Mouse (Mus musculus): ENCODE data around the gene Kcns3.

Kcns3 gene

DNA sequence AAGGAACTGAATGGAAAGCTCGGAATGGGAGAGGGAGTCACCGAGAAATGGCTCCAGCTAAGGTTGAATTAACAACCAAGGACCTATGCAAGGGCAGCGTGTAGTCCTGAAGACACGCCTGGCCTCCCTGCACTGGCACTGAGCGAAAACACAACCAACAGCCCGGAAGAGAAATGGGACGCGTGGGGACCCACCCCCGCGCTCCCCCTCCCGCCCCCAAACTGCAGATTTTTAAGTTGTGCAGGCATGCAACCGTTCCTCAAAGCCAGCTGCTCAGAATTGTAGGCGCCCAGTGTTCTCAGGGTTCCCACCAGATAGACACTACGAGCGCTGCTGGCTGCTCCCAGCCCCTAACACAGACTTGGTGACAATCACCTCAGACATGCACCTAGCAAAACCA, at the start of gene Kcns3:
Kcns3 (minus strand) TSS at position 42 of the 400 bp plus-strand sequence.
- DNase-seq (ENCODE audit: low read depth), result no peak

DNA sequence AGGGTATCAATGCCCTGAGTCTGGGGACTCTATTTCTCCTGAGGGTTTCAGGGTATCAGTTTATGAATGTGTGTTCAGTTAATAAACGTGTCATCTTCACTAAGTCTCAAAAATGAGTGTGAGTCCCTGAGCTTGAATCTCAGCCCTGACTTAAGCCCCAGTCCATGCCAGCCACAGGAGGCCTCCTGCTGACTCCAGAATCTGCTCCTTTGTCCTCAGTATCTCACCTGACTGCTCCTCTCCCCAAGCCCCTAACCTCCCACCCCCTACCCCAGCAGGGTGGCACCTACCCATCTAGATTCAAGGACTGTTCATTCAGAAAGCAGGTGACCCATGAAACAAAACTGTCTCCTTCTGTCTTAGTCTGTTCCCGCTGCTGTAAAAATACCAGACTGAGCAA, 47.7 kb upstream of the Kcns3 start:
- no peak for DNase-seq (ENCODE audit: low read depth)

DNA sequence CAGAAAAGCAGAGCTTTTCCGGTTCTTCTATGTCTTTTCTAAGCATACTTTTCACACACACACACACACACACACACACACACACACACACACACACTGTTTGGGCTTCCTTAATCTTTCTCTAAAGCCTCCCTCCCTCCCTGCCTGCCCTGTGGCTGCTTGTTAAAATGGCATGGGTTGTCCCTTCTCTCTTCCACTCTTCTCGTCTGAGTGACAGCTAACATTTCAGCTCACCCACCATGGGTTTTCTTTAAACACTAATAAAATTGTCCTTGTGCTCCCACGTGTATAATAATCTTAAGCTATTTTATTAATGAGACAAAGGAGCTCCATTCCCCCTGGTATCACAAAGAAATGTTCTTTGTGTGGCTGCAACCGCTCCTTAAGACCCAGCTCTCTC, 47.2 kb upstream of the Kcns3 start:
- no peak for DNase-seq (ENCODE audit: low read depth)

DNA sequence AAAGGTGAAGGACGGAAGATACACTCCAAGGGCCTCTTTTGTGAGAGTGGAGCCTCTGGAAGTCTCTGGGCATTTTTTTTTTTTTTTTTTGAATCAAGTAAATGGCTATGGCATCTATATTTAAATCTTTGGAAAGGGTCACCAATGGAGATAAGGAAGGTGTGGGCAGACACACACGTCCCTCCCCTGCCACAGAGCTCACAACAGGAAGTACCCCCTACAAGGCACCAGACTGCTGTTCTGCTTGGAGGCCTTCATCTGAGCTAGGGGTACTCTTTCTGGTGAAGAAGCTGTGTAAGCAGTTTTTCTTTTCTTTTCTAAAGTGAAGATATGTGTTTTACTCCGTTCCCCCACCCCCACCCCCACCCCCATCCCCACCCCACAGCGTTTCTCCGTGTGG, 46.0 kb upstream of the Kcns3 start:
- DNase-seq (ENCODE audit: low read depth), result no peak

DNA sequence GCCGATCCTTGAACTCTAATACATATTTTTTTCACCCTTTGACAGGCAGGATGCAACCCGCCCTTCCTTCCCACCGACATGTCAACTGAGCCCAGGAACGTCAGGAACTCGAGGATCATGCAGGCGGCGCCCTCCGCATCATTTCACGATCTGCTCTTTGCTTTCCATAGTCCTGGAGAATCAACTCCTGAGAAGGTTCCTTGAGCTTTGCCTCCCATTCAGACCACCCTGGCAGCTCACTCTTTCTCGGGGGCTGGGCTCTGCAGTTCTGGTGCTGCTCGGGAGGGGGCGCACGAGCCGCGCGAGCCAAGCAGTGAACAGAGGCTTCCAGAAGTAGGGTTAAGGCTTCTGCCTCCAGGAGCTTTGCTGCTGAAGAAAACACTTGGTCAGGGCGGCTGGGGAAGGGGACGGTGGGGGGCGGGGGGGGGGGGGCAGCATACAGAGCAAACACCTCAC, 45.3 kb upstream of the Kcns3 start:
- DNase-seq (ENCODE audit: low read depth), result peak; percentile 74

DNA sequence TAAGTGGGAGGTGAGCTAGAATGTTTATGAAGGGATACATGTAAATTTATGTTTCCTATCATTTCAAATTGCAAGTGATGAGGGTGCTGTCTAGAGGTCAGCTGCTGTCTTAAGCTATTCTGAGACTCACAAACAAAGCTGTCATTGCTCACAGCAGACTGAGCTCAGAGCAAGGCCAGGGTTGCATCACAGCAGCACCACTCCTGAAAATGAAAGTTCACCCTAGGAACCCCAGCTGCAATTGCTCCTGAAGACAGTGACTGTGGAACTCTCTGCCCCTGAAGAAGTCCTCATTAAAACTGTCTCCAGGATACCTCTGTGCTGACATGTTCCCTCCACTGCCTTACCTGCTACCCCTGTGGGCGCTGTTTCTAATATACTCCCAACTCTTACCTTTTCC, 44.2 kb upstream of the Kcns3 start:
- DNase-seq (ENCODE audit: low read depth), result peak; percentile 5

DNA sequence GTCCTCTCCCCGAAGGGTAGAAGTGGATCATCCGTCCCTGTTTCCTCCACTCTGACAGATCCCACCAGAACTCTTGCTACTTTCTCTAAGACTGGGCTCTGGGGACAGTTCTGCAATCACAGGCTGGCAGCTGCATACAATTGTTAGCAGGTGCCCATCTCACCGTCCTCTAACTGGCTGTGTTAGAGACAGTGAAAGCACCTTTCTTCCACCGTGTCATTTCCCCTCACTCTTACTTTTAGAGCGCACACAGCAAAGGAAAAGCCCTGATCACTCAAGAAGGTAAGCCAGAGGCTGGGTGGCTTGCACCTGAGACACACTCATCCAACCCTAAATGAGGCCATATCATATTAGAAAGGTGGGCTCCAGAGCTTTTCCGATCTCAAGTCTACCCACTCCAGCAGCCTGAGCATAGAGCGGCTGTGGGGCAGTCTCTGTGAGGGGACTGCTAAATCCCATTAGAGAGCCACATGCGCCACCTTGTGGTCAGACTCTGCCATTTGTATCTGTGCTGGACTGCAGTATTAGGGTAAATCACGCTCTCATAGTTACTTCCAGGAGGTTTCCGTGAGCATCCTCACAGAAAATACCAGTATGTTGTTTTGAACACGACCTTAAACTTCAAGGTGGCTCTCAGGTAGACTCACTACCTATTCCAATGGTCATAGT, 27.8 kb upstream of the Kcns3 start:
- peak; percentile 94 for DNase-seq (ENCODE audit: low read depth)

DNA sequence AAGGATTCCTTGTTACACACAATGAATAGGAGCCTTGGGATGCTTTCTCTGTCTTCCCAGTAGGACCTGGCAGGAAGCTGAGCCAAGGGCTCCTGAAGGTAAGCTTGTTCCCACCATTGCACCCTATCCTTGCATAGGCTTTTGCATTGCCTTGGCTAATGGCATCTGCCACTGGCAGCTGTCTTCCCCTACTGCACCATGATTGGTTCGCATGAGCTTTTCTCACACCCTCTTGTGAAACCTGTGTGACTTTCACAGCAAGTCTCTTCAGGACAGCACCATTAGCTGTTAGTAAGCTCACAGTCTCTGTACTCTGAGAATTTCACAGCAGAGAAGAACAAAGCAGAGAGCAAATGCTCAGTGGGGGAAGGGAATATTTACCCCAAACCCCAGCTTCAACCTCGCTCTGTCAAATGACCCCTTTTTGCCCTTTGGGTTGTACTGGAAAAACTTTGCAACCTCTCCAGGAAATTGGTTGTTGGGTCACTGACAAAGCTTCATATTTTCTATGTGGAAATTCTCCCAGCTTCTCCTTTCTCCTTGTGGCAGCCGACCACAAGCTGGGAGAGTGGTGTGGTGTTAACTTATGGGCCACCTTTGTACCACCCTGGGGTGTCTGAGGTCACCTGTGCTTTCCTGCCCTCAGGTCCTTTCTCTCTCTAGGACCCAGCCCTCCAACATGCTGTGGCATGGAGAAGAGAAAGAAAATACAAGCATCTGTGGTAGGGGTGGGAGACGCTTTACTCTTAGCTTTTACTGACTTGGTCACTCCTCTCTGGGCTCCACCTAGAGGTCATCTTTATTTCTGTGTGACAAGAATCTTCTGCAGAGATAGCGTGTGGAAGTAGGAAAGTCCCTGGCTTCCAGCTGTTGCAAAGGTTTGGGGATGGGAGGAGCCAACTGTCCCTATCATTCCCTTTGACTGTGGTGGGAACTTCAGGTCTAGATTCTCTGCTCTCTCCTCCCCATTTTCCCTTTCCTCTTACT, 26.8 kb upstream of the Kcns3 start:
- no peak for DNase-seq (ENCODE audit: low read depth)

DNA sequence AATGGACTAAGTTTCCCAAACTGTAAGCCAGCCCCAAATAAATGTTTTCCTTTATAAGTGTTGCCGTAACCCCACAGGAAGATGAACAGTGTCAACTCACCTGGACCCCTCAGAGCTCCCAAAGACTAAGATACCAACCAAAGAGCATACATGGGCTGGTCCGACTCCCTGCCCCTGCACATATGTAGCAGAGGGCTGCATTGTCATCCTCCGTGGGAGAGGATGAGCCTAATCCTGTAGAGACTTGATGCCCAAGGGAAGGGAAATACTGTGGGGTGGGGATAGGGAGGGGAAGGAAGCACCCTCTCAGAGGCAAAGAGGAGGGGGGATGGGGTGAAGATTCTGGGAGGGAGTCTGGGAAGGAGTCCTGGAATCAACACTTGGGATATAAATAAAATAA, 7.8 kb upstream of the Kcns3 start:
- DNase-seq (ENCODE audit: low read depth), result no peak

DNA sequence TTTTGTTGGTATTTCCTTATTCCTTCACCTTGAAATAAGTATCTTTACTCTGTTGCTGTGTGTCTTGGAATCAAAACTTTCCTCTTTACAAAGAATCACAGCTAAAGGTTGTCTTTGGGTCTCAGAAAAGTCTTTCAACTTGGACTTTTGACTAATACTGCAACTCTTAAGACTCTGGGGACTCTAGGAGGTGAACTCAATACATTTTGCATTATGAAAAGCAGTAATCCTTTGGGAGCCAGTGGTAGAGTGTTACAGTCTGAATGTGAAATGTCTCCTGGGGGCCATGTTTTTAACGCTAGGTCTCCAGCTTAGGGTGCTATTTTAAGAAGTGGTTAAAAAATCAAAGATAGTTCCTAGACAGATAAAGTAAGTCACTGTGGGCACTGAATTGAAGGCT, 4.3 kb upstream of the Kcns3 start:
- no peak for DNase-seq (ENCODE audit: low read depth)

DNA sequence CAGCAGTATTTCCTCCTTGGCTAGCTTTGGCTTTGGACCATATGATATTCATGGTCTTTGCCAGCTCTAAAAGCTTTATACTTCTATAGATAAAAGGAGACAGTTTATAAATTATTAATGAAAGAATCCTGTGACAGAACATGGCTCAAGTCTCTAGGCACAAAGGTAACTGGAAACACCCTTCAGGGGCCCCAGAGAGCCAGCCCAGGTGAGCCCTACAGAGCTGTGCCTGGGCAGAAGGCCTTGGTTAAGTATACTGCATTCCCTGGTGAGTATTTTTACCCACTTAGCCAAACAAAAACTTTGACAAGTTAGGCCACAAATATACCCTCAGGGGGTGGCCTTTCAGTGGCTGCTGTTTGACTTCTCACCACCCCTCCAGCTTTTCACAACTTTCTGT, 2.7 kb upstream of the Kcns3 start:
- DNase-seq (ENCODE audit: low read depth), result no peak

DNA sequence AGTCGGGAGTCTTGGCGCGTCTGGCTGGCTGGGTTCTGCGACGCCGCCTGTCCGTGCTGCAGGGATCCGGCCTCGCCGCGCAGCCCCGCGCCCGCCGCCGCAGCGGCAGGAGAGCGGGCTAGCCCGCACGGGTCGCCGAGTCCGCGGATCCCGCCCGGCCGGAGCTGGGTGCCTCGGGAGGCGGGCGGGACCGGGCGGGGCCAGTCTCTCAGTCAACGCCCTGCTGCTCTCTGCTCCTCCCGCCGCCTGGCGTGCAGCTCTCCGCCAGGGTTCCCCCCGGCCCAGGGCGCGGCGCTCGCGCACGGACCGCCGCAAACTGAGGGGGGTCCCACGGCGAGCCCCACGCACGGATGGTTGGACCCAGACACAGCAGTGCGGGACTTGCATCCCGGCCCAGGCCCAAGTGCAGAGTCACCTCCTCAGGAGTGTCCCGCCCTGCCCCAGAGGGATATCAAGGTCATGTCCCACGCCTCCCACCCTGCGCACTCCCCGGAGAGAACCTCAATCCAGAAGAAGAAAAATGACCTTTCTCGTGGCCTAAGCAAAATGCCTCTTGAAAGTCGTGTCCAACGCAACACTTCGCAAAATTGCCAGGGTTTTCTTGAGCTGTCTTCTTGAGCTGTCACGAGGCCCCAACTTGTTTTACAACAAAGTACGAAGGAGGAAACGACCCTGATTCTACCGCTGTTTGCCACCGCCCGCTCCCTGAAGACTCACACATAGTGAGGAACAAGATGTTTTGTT, 492 bp downstream of the Kcns3 start:
- DNase-seq (ENCODE audit: low read depth), result no peak

DNA sequence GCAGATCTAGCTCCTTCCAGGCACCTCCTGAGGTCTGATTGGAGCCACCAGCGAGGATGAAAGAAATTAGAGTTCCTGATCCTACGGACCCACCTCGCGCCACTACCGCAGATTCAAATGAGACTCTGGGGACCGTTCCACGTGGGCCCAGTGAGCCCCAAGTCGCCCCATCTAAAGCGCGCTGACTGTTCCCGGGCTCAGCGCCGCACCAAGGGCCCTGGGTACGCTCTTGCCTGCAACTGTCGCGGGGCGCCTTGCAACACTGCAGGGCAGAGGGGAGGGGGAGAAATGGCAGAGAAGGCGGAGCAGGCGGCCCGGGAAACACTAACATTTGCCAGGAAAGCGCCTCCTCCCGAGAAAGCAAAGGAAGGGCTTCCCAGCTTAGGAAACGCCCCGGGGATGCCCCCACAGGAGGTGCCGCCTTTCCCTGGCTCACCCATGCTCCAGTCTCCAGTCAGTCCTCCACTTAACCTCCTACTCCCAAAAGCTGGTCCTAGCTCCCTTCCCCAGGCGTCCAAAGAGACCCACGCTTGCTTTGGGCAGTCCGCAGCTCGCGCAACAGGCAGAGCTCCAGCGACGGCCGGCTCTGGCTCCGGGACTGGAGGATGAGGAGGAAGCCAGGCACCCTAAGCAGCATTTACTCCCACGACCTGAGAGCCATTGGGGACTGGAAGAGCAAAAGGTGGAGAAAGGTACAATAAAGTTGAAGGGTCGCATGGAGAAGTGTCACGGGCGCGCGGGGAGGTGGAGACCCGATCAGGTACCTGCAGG, 1.2 kb downstream of the Kcns3 start:
- DNase-seq (ENCODE audit: low read depth), result no peak

DNA sequence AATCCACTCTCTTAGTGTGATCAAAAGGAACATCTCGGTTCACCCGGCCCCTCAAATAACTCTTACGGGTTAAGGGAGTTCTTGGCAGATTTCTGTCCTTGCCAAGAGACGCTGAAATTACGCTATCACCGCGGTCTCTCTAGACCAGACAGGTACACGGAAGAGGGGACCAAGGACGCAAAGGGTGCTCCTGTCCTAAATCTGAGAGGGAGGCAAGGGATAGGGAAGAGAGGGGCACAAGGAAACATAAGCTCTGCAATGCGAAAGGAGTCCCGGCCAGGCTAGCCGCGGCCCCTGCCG, 1.8 kb downstream of the Kcns3 start:
- DNase-seq (ENCODE audit: low read depth), result no peak

DNA sequence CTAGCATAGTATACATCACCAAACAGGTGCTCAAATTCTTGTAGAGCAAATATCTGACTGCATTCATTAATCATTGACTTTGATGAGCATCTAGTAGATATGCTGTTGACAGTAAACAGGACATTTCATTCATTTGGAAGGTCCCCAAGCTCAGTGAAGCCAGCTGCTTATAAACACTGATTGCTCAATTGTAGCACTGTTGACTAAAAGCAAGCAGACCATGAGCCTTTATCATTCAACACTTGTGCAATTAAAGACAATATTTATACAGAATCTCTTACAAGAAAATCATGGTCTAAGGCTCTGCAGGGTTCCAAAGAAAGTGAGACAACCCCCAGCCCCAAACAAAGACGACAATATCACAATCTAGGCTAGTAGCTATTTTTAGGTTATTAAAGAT, 6.0 kb downstream of the Kcns3 start:
- no peak for DNase-seq (ENCODE audit: low read depth)

DNA sequence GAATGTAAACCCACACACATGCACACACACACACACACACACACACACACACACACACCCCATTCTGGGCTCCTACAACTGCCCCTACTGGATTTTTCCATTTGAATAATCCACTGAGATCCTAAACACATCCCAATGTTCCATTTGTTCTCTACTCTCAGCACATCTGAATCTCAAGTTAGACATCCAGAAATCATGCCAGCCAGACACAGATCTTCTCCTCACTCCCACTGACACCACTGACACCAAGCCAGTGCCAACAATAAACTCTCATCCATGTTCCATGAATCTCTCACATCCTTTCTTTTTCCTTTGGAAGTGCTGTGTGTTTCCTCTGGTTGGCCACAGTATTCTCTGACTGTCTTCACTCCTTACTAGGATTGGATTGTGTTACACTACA, 18.4 kb downstream of the Kcns3 start:
- no peak for DNase-seq (ENCODE audit: low read depth)

DNA sequence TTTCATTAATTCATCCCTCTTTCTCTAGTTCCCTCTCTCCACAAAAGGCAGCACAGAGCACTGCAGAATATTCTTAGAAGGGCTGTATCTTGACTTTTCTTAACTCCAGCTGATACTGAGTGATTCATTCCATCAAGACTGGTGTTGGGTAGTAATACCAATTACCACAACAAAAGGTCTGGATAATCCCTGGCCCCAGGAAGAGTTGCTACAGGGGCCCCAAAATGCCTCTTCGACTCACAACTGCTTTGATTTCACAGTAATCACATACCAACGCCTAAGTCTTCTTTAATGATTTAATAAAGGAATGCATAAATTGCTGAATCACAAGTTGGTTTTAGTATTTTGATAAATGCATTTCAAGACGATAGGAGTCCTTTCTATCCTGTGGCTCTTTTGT, 21.7 kb downstream of the Kcns3 start:
- DNase-seq (ENCODE audit: low read depth), result no peak

DNA sequence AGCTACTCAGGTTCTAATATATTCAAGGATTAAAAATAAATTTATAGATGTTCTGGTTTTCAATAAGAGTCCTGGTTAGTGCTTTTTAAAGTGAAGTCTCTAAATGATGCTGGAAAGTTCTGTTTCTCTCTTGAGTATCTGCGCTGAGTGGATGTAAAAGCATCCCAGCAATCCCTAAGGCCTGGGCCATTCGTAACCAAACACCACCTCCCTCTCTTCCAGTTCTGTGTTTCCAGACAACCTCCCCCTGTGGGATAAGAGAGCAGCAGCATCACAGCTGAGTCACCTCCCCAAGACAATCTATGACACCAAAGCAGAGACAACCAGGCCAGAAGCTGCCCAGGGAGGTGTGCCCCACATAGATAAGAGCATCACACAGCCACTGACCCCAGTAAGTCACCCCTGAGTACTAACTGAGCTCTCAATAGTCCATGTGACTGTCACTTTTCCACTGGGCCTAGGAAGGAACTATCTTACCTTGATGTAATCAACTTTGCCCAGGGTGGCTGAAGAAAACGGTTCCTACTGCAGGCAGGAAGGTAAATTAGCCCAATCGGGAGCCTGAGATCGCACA, 24.6 kb downstream of the Kcns3 start:
- no peak for DNase-seq (ENCODE audit: low read depth)

DNA sequence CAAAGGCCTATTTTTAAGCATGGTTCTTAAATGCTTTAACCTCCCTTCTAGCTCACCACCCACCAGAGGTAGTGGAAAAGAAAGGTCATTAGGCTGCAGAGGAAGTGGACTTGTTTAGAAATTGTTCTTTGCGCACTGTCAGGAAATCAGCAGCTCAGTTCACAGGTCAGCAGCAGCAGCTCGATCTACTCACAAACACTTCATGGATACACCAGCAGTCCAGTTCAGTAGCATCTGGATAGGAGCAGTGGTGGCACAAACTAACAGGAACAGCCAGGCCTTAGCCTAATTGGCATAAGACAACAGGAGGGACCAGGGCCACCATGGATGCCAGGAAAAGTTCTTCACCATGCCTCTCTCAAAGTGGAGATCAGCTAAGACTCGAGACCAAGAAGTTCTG, 49.3 kb downstream of the Kcns3 start:
- DNase-seq (ENCODE audit: low read depth), result no peak

DNA sequence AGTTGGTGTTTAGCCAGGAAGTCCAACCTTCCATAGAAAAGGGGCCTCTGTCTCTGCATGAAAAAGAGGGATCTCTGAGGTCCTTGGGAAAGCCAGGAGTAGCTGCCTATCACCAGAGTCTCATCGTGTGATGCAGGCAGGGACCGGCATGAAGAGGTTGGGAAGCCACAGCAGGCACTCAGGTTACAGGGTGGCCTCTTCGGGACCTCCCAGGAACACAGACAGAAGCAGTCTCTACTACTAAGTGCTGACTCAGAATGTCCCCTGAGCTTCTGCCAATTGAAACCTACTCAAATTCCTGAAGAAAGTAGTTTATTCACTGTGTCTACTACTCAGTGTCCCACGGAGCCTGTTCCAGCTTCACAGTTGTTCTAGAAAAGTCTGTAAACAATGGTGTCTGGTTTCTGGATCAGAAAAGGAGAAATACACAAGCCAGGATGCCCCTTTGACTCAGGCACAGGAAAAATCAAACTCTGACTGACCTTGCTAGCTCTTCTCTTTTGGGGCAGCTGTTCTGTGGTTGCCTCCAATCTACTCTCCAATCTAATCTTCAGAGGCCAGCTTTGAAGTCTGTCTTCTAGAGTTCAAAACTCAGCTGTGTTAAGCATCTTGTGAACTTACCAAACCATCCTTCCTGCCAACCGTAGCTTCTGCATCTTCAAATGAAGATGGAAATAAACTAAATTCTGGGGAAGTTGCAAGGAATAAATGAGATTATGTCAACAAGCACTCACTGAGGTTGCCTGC, 62.1 kb downstream of the Kcns3 start:
- no peak for DNase-seq (ENCODE audit: low read depth)

DNA sequence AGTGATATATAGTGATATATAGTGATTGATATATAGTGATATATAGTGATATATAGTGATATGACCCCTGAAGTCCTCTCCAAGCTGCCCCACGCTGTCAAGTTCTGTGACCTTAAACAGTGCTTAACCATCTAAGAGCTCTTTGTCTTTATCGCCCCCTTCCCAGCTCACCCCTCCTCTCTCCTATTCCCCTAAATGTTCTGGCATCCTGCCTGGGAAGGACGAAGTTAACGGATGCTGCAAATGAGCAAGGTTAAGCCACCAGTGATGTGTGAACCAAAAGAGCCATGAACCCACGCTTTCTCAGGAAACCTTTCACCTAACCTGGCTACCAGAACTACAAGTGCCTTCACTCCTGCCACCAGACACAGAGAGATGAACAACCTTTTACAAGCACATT, 64.0 kb downstream of the Kcns3 start:
- no peak for DNase-seq (ENCODE audit: low read depth)

All from NIH3T3 (cell line).